9 mouse cellular contexts compared by ENCODE assay signal in genomic region chr8:93059185-93059584, GRCm38 (mm10). TPM values are rescaled to one million over a fixed set of nuclear protein-coding genes. Genes with fewer than 3 reads are reported as not detected.
DNase-seq lines count a peak whose midpoint lies in the region; ATAC-seq and TF ChIP-seq lines count a peak whose summit lies in the region.
"Had no signal": no experiment of that assay in that cellular context is flagged by ENCODE, and none has a peak within 500 bp of the region (broad histone marks: within the 10 kb centered on the region; RNA-seq: fewer than 3 reads in every experiment).

No protein-coding gene starts in this region.

- H3K9me3 ChIP-seq in forebrain, embryonic 14.5 days (replicated peaks; ENCODE audit: control insufficient read depth, low read length) = no peaks in the 10 kb centered on the region
- no peaks in the 10 kb centered on the region for H3K9me3 ChIP-seq in forebrain, embryonic 13.5 days (replicated peaks)
- H3K9me3 ChIP-seq in E14TG2a.4 (ENCODE audit: low read length) = no peaks in the 10 kb centered on the region
- no peaks in the 10 kb centered on the region for H3K9me3 ChIP-seq in heart, postnatal 0 days (replicated peaks; ENCODE audit: control insufficient read depth, low read length)
- H3K9me3 ChIP-seq: heart, embryonic 15.5 days had no signal

- peak; percentile 79 for DNase-seq in forebrain, embryonic 14.5 days (ENCODE audit: low spot score)
- peak; percentile 7 for DNase-seq in c-Kit-positive CD71-positive TER-119-positive erythroid progenitor cells, embryonic 14.5 days (ENCODE audit: low spot score)
- DNase-seq in heart, postnatal 0 days (ENCODE audit: low spot score) = peak; percentile 41
- DNase-seq in layer of hippocampus, postnatal 14 days (ENCODE audit: low spot score in 2 of 2) = peak; percentile 21 to 54
- DNase-seq in urinary bladder, postnatal 36 days (ENCODE audit: low spot score in 2 of 2) = peak; percentile 44 to 53

- H3K27ac ChIP-seq in forebrain, embryonic 14.5 days (ENCODE audit: low read depth, low read length) = no peak overlapping the region
- H3K27ac ChIP-seq in forebrain, embryonic 13.5 days = no peak overlapping the region
- no peak overlapping the region for H3K27ac ChIP-seq in heart, postnatal 0 days (ENCODE audit: low read depth)
- H3K27ac ChIP-seq: heart, embryonic 15.5 days had no signal

- TF ChIP-seq EP300 in heart, postnatal 0 days (IDR thresholded peaks at IDR 0.05; ENCODE audit: low read depth) = no peak

- H3K4me3 ChIP-seq in forebrain, embryonic 14.5 days (ENCODE audit: low read depth, low read length) = no peak overlapping the region
- H3K4me3 ChIP-seq in forebrain, embryonic 13.5 days = no peak overlapping the region
- H3K4me3 ChIP-seq in E14TG2a.4 (replicated peaks; ENCODE audit: low read length) = no peak overlapping the region
- H3K4me3 ChIP-seq in heart, postnatal 0 days (ENCODE audit: low read depth, low read length) = no peak overlapping the region
- H3K4me3 ChIP-seq: heart, embryonic 15.5 days had no signal

- H3K9ac ChIP-seq in forebrain, embryonic 14.5 days (ENCODE audit: low read length) = no peak overlapping the region
- no peak overlapping the region for H3K9ac ChIP-seq in forebrain, embryonic 13.5 days
- H3K9ac ChIP-seq in heart, postnatal 0 days (replicated peaks; ENCODE audit: low read depth, low read length) = no peak overlapping the region
- H3K9ac ChIP-seq: heart, embryonic 15.5 days had no signal

- ATAC-seq in forebrain, embryonic 14.5 days = no peak
- no peak for ATAC-seq in forebrain, embryonic 13.5 days
- ATAC-seq in heart, postnatal 0 days (ENCODE audit: insufficient read depth, low read depth) = no peak
- peak; percentile 82; the same call in 1 of the 2 replicates for ATAC-seq in megakaryocyte-erythroid progenitor cell, adult 5-6 weeks (replicated peaks; ENCODE audit: low FRiP score, low TSS enrichment, poor library complexity, severe bottlenecking)

- WGBS in forebrain, embryonic 14.5 days = 23% methylated on average over 2 of the region's 2 CpGs
- 14% methylated on average over 2 of the region's 2 CpGs for WGBS in forebrain, embryonic 13.5 days
- WGBS in heart, postnatal 0 days = 7% methylated on average over 2 of the region's 2 CpGs

- H3K4me1 ChIP-seq in forebrain, embryonic 14.5 days (ENCODE audit: control insufficient read depth, insufficient read depth, low read length) = no peaks in the 10 kb centered on the region
- H3K4me1 ChIP-seq in forebrain, embryonic 13.5 days = no peaks in the 10 kb centered on the region
- peaks cover 17% of the 10 kb centered on the region for H3K4me1 ChIP-seq in E14TG2a.4 (replicated peaks; ENCODE audit: low read depth, low read length)
- no peaks in the 10 kb centered on the region for H3K4me1 ChIP-seq in heart, postnatal 0 days (ENCODE audit: control insufficient read depth, insufficient read depth)

- no peaks in the 10 kb centered on the region for H3K27me3 ChIP-seq in forebrain, embryonic 14.5 days (replicated peaks; ENCODE audit: control insufficient read depth, insufficient read depth, low read length)
- H3K27me3 ChIP-seq in forebrain, embryonic 13.5 days = no peaks in the 10 kb centered on the region
- no peaks in the 10 kb centered on the region for H3K27me3 ChIP-seq in E14TG2a.4 (ENCODE audit: insufficient read depth, low read length)
- H3K27me3 ChIP-seq in heart, postnatal 0 days (ENCODE audit: control insufficient read depth, insufficient read depth, low read length) = no peaks in the 10 kb centered on the region
- H3K27me3 ChIP-seq: heart, embryonic 15.5 days had no signal

- TF ChIP-seq CTCF in E14TG2a.4 (conservative IDR thresholded peaks at IDR 0.05; ENCODE audit: low read length) = peak; percentile 51
- TF ChIP-seq CTCF in heart, postnatal 0 days (IDR thresholded peaks at IDR 0.05; ENCODE audit: low read depth) = peak; percentile 84

- H3K36me3 ChIP-seq in forebrain, embryonic 14.5 days (ENCODE audit: control insufficient read depth, insufficient read depth, low read length) = no peaks in the 10 kb centered on the region
- no peaks in the 10 kb centered on the region for H3K36me3 ChIP-seq in forebrain, embryonic 13.5 days (ENCODE audit: poor library complexity, severe bottlenecking)
- H3K36me3 ChIP-seq in E14TG2a.4 (ENCODE audit: insufficient read depth, low read length) = no peaks in the 10 kb centered on the region
- no peaks in the 10 kb centered on the region for H3K36me3 ChIP-seq in heart, postnatal 0 days (replicated peaks; ENCODE audit: control insufficient read depth, insufficient read depth, low read length)
- H3K36me3 ChIP-seq: heart, embryonic 15.5 days had no signal

- no peak overlapping the region for H3K4me2 ChIP-seq in forebrain, embryonic 14.5 days (ENCODE audit: low read length)
- H3K4me2 ChIP-seq in forebrain, embryonic 13.5 days = no peak overlapping the region
- H3K4me2 ChIP-seq in heart, postnatal 0 days (ENCODE audit: low read depth, low read length) = no peak overlapping the region
- H3K4me2 ChIP-seq: heart, embryonic 15.5 days had no signal

RNA-seq across cellular contexts. Expression of gene Ces1a, which starts 11.2 kb away (rescaled TPM):
- polyA plus RNA-seq in forebrain, embryonic 14.5 days (2014; fragmentation: Nextera tagmentation; extraction: Ambion mirVana) = not detected in 2 replicates
- polyA plus RNA-seq in forebrain, embryonic 13.5 days (2015; fragmentation: Nextera tagmentation; extraction: Ambion mirVana) = not detected in 2 replicates
- total RNA-seq in heart, postnatal 0 days (2014; rRNA removed; ENCODE audit: low replicate concordance) = not detected in 2 replicates
- polyA plus RNA-seq in heart, postnatal 0 days (2015; fragmentation: Nextera tagmentation; extraction: Ambion mirVana) = not detected in 2 replicates
- not detected for total RNA-seq in layer of hippocampus, postnatal 14 days (2021)
- total RNA-seq in megakaryocyte-erythroid progenitor cell, adult 5-6 weeks (2014; fragmentation: Nextera tagmentation) = not detected in 2 replicates
- not detected in 2 replicates for total RNA-seq in megakaryocyte-erythroid progenitor cell, adult 5-6 weeks (2017)
- polyA plus RNA-seq: heart, embryonic 15.5 days had no signal

RNA-seq across cellular contexts. Expression of gene Ces1b, which starts 20.6 kb away (rescaled TPM):
- polyA plus RNA-seq in forebrain, embryonic 14.5 days (2014; fragmentation: Nextera tagmentation; extraction: Ambion mirVana) = not detected in 2 replicates
- not detected in 2 replicates for polyA plus RNA-seq in forebrain, embryonic 13.5 days (2015; fragmentation: Nextera tagmentation; extraction: Ambion mirVana)
- not detected in 2 replicates for total RNA-seq in heart, postnatal 0 days (2014; rRNA removed; ENCODE audit: low replicate concordance)
- polyA plus RNA-seq in heart, postnatal 0 days (2015; fragmentation: Nextera tagmentation; extraction: Ambion mirVana) = not detected in 2 replicates
- not detected for total RNA-seq in layer of hippocampus, postnatal 14 days (2021)
- not detected in 2 replicates for total RNA-seq in megakaryocyte-erythroid progenitor cell, adult 5-6 weeks (2014; fragmentation: Nextera tagmentation)
- total RNA-seq in megakaryocyte-erythroid progenitor cell, adult 5-6 weeks (2017) = not detected in 2 replicates

Comparison
In these comparisons a context has a peak if more than half of its experiments do, and no peak if none do; other contexts are left out.
1. DNase-seq: peak in every context shown above with its lines; median percentile 79 in forebrain, embryonic 14.5 days; 48 in urinary bladder, postnatal 36 days; 41 in heart, postnatal 0 days; 38 in layer of hippocampus, postnatal 14 days; 7 in c-Kit-positive CD71-positive TER-119-positive erythroid progenitor cells, embryonic 14.5 days.